Mouse (Mus musculus): ENCODE measurements at regions not wholly inside any gene's neighbourhood (a gene's known extent, or its start where the extent isn't known, plus 50 kb on each side); places are given as distances from the start of the nearest gene placed in this dataset.

DNA sequence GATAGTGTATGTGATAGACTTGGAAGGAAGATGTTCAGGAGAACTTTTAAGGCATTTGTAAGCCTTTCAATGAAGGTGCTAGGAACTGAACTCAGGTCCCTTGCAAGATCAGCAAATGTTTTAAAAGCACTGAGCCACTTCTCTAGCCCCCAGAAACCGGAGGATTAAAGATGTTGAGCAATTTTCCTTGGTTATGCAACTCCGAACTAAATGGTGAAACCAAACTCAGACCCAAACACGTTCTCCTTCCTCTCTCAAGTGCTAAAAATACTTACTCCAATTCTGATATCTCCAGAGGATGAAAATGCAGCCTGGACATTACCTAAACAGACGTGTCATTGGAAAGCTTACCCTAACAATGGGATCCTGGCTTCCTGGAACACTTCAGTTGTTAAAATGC, 378.8 kb downstream of the Kcnj2 start:
- peak in 1 of 2 experiments; percentile 1 for DNase-seq

DNA sequence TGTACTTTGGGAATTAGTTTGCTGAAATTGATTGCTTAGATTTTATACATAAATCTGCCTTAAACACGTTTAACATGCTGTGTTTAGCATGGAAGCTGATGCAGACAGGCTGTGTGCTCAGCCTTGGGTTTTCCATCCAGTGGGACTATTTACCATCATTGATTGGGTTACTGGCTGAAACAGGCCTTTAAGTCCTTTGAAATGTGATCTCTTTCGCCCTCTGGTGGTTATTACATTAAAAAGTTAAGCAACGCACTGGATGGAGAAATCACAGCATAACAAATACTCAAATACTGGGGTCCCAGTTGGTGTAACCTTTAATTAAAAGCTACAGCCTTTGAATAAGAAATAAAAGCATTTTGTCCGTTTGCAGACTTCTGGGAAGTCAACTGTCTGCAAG, 379.8 kb downstream of the Kcnj2 start:
- peak; percentile 7 to 61 for DNase-seq

DNA sequence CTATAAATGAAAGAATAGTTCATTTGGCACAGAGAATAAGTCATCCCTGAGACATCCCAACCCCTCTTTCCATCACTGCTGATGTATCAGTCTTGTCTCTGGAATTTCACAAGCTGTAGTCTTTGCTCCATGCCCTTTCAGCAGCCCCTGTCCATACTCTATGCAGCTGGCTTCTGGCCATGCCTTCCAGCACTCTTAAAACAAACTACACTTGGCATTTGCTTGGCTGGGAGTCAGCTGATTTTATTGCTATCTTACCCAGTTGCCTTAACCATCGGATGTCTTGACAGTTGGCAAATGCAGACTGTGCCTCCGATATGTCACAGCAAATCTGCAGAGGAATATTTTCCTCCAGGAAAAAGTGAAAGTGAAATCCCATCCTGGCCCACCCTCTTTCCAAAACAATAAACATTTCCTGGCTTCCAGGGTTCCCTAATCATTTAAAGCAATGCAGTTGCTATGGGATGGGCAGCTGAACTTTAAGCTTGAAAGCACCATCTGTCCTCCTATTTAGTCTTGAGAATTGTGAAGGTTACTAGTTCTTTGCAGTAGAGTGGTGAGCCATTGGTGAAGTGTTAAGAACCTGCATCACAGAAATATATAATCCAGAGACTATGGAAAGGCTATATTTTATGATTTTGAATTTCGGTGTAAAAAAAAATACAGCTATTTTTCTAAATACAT, 385.0 kb downstream of the Kcnj2 start:
- DNase-seq = peak; percentile 1 to 21

DNA sequence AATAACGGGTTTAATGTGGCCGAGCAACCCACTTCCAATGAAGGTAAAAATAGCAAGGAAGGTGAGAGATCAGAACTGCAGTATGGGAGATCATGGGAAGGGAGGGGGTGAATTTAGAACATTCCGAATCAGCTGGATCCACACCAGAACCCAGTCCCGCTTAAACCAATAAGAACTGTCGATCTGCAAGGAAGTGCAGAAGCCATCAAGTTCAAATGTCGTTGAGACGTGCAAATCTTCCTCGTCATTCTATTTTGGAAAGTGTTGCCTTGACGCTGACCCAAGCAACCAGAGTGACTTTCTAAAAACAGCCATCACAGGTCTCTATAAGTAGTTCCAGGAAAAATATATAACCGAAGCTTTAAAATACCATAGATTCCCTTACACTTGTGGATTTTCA, 394.1 kb downstream of the Kcnj2 start:
- DNase-seq = peak; percentile 4 to 38

DNA sequence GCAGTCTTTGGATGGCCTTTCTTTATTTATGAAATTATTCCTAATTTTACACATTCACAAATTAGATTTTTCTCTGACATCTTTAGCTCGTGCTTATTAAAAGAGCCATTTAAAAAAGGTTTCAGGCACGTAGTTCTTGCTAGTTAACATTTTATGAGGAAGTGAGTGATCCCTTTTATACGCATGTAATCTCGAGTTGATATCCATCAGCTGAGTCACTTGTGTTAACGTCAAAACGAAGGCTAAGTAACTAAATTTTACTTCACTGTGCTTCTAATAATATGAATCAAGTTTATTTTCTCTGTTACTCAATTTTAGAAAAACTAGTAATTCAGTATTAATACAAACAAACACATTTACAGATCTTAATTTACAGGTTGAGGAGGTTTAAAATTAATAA, 419.0 kb downstream of the Kcnj2 start:
- no peak for DNase-seq

DNA sequence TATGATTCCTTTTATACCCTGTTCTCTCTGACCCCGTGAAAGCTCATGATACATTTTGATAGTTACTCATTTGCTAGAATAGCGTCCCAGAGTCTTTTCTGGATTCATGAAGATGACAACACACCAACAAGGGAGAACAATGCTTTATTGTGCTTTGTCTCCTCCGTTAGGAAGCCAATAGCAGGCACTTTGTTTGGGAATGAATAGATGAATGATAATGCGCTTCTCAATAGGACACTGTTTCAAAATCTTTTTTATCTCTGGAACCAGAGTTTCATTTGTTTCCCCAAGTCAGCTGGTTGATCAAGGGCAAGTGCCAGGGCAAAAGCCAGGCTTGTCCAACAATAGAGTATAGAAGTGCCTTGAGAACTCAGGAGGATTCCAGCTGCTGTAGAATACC, 446.5 kb downstream of the Kcnj2 start:
- DNase-seq = no peak

DNA sequence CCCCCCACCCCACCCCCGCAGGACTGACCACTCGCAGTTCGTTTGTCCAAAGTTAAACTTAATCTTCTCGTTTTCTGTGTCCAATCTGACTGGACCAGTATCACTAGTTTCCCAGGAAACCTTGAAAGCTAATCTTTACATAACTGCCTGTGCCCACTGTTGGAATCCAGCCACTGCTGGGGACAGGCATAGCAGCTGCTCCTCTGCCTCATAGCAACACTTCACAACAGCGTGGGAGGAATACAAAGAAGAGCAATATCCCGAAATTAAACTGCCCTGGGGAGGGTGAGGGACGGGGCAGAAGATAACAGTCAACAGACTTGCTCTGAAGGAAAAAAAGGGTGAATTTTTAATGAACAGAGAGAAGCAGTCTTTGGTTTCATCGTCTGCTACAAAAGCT, 456.8 kb downstream of the Kcnj2 start:
- DNase-seq = no peak

DNA sequence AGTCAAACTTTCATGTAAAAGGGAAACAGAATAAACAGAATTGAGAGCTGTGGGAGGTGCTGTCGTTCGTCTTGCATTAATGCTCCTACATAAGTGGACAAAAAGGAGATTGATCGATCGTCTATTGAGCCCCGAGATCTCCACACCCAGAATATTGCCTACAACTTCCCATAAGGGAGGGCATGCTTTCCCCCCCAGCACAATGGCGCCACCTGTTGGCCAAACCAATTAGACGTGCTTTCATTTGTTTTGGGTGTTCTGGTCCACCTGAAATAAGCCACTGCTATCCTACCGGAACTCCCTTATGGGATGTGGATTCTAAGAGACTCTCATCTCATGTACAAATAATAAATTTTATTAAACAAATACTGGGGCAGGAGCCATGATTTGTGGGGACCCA, 457.5 kb downstream of the Kcnj2 start:
- peak; percentile 33 to 83 for DNase-seq

DNA sequence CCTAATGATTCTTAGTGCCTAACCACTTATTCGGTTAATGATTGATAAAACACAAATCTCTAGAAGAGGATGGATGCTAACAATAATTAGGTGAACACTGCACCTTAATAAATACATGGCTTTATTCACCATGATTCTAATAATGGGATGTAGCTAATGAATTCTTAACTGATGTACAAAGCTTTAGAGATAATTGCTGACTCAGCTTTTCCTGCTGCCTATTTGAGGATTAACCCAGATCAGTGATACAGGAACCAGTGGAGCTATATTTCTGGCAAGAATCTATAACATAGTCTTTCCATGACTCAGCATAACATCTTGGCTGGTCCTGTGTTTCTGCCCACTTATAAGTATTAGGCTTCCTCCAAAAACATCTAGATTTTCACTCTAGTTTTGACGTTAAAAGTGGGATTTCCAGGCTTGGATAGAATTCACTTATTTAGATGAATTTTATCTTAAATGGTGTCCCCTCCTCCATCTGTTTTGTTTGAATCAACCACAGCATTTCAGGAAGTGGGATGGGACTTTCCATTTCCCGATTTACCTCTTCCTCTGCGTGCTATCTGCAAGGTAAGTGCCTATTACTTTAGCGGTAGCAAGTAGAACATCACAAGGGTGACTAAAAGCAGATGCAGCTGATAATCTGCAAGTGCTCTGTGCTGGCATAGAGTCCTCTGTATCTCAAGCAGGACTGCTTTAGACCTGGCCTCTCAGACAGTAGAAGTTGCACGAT, 460.2 kb downstream of the Kcnj2 start:
- DNase-seq = no peak

DNA sequence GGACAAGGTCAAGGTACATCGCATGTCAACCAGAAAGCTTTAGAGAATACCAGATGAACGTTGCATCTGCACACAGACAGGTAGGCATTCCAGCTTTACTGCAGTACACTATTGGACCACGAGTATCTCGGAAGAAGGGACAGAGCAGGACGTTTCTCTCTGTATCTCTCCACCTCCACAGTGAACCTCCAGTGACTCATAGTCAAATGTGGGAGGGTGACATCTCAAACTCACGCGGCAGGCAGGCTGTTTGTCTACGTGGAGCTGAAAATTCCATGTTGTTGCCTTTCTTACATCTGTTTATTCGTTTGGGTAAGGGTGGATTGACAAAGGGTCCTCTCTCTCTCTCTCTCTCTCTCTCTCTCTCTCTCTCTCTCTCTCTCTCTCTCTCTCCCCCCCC, 463.6 kb downstream of the Kcnj2 start:
- no peak for DNase-seq

DNA sequence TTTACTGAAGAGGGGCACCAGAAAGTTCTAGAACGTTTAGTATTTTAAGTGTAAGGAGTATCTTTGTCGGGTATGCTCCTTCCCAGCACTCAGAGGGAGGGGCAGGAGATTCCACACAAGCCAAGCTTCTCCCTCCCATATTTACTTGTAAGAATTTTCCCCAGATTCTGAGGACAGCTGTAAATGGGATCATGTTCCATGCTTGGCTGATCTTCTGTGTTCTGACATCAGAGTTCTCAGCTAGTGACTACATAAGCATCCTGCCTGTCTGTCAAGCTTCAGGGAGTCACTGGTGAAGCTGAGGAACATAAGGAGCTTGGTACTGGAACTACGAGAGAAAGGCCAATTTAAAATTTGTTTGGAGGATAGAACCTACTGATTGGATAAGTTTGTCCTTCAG, 464.9 kb downstream of the Kcnj2 start:
- DNase-seq = no peak

DNA sequence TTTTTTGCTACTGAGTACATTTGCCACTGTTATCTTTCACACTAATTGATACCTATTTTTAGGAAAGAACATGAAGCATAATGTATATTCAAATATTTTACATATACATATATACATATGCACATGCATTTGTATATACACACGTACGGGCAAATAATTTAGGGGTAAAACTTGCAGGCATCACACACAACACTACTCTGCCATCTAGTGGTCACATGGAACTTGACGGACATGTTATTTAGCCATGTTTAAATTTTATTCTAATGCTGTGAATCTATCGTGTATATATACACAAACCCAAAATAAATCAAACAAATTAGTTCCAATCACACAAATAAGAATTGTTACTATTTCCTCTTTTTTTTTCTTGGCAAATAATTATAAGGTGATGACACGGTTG, 466.5 kb downstream of the Kcnj2 start:
- DNase-seq = peak in 1 of 2 experiments; percentile 40

DNA sequence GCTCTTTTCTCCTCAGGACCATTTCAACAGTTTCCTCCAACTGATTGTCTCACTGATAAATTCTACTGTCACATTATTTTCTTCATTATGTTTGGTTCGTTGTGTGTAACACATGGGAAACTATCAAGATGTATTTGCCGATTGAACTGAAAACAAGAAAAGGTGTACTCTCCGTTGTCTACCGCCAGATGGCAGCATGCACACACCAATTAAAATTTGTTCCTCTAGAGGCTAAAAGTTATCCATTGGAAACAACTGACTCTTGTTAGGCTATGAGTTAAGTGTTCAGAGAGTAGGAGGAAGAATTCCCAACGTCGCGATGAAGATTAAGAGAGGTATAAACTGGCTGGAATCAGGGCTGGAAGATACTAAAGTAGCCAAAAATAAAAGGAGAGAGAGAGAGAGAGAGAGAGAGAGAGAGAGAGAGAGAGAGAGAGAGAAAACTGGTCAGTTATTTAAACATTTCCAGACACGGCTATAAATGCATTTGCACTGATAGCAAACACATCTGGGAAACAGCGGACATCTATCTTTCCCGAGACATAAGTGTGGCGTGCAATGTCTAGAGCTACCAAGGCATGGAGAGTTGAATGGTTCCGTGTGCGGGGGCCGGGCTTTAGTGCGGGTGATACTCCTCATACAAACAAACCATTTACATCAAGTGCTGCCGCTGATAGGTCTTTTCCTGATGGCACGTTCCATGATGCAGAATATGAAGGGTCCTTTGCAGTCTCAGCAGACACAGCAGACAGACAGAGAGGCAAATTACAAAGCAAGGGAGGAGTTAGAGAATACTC, 470.3 kb downstream of the Kcnj2 start:
- DNase-seq = peak; percentile 15 to 73

DNA sequence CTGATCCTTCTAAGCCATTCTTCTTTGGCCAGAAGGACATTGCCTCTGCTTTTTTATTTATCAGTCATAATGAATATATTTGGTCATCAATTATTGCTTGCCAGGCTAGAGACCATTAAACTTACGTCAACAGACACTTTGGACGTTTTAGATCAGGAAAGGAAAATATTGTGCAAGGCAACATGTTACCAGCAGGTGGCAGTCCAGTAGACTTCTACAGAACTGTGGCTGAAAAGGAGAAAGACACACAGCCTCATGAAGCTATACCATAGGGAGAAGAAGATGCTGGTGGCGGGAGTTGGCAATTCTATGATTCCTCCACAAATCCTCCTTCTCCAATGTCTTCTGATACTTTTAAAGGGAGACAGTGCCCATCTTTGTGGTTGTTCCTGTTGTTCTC, 471.7 kb downstream of the Kcnj2 start:
- DNase-seq = peak; percentile 36 to 79

DNA sequence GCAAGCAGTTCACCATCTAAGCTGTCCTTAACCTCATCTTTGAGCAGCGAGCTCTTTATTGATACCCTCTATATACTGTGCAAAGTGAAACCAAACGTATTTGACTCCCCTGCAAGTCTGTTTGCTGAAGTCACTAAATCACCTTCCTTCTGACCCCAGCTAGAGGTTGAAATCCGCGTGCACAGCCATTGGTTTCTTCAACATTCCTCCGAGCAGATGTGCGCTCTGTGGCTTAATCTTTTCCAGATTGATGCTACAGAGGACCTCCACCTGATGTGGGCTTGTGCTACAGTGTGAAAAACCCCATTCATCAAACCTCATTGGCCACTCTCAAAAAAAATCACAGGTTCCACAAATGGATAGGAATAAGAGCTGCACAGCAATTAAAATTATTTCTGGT, 474.0 kb downstream of the Kcnj2 start:
- no peak for DNase-seq

DNA sequence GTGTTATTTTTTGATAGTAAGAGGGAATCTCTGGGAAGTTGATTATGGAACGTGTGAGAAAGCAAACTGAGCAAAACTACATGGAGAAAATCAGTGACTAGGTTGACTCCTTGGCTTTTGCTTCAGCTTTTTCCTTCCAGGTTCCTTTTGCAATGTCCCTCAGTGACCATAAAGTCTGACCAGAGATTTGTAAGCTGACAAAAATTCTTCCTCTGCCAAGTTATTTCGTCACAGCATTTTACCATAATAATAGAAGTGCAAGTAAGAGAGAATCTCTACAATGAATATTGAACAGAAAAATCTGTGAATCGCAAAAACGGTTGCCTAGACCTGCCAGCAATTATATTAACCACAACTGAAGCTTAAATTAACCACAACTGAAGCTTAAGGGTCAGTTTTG, 479.3 kb downstream of the Kcnj2 start:
- DNase-seq = no peak

DNA sequence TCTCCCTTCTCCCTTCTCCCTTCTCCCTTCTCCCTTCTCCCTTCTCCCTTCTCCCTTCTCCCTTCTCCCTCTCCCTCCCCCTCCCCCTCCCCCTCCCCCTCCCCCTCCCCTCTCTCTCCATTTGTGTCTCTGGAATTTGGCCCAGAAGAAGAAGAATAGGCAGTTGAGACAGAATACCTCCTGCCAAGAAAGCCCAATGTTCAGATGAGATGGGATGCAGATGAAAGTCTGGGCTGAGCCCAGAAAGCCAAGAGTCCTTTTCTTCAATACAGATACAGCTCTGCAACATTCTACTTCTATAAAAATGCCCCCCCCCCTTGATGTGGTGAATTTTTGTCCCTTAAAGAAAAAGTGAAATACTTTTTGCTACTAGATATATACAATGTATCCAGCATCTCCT, 489.2 kb downstream of the Kcnj2 start:
- DNase-seq = no peak

DNA sequence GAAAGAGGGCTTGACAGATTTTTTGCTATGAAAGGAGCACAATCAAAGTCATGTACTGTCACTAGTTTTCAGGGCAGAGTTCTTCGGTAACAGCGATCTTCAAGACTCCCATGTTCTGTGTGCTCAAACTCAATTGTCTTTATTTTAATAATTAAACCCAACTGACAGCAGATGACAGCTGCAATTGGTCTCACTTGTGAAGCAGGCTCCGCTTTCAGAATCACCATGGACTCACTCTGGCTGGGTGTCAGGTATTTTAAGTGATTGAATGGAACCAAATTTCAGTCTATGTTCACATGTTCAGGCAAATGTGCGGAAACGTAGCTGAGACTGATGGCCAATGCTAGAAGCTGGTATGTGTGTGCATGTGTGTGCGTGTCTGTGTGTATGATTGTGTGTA, 489.7 kb downstream of the Kcnj2 start:
- no peak for DNase-seq

DNA sequence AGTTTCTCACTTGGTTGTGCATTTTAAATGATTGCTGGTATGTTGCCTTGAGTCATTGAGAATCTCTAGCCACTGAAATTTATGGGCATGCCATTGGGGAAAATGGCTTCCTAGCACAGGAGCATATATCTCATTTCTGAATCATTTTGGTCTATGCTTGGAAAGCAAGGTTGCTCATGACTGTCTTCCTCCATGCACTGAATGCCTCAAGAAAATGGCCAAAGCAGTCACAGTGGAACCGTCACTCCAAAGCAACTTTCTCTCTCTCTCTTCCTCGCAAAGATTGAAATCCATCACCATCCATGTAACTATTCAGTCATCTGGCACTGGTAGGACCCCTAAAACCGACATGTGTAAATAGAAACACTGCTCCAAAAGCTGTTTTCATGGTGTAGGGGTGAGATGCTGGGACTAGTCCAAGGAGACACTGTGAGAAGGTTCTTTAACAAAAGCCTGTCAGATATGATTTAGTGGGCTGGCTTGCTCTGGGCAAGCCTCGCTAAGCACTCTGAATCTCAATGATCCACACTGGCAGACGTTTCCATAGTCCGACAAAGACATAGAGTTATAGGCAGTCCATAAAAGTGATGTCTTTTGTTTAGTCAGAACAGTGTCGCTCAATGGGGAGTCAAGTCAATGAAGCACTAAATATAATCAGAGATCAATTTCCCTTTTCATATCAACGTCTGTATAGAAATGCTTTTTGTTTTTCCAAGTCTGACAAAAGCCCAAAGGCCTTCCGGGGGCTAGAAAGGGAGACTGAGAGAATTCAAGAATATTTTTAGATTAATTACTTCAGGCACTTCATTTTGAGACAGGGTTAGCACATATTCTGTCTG, 492.6 kb downstream of the Kcnj2 start:
- DNase-seq = no peak

DNA sequence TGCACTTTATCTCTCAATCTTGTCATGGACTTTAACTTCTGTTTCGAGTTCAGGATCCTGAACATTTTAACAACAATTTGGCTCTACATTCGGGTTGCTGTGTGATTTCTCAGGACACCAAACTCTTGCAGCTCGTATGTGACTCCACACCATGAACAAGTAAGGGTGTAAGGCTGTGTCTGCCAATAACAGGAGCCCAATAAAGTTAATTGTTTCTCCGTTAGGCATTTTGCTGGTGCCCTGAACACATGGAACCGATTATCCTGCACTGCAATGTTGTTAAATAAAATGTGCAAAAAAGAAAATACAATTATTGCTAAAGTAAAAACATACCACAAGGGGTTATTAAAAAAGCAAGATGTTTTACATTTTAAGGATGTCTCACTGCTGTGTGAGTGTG, 497.2 kb downstream of the Kcnj2 start:
- no peak for DNase-seq

DNA sequence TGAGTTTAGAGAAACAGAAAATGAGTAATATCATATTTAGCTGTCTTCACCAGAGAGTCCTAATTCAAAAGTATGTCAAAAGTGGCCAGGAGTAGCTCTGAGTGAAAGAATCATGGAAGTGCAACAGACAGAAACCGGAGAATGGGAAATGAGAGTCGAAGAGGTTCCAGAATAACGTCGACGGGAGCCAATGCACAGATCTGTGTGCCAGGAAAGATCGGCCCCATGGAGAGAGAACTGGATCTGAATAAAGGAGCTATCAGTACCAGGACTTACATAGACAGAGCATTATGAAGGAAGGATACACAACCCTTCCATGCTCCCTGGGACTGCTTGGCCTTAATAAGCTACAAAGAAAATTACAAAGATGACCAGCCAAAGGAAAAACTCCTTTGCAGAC, 502.1 kb downstream of the Kcnj2 start:
- DNase-seq = no peak

DNA sequence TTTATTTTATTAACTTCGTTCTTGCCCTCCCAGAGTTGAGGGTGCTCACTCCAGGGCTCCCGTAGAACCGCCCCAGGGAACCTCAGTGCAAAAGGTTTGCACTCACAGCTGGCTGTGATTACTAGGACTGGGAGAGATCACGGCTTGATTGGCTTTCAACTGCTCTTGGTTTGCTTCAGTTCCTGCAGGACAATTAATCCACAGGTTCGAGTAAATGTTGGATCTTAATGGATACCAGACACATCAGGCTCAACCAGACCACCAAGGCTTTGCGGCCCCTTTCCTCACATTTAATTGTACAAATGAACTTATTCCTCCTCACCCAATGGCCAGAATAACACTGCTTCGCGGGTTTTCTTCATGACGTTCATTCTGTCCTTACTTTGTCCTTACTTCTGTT, 502.9 kb downstream of the Kcnj2 start:
- no peak for DNase-seq

All from heart, adult 18-20 months (tissue).